Comparison of ENCODE assay signal across 18 mouse cellular contexts in genomic region chr9:28139957-28140597, GRCm38 (mm10).
DNase-seq lines count a peak whose midpoint lies in the region; ATAC-seq and TF ChIP-seq lines count a peak whose summit lies in the region.
"Had no signal": no experiment of that assay in that cellular context is flagged by ENCODE, and none has a peak within 500 bp of the region (broad histone marks: within the 10 kb centered on the region; RNA-seq: fewer than 3 reads in every experiment).

No protein-coding gene starts in this region.

- no peak overlapping the region for H3K4me3 ChIP-seq in layer of hippocampus, adult 2 months
- no peak overlapping the region for H3K4me3 ChIP-seq in lung, embryonic 16.5 days (ENCODE audit: low read length)
- H3K4me3 ChIP-seq in MEL (ENCODE audit: control insufficient read depth in 1 of 2, insufficient read depth in 1 of 2, low read depth in 2 of 2, low read length in 2 of 2), result no peak overlapping the region
- H3K4me3 ChIP-seq: embryonic facial prominence, embryonic 12.5 days; forebrain, embryonic 12.5 days; heart, embryonic 12.5 days; hindbrain, embryonic 10.5 days had no signal

- H3K9ac ChIP-seq in lung, embryonic 16.5 days (ENCODE audit: low read length), result no peak overlapping the region
- no peak overlapping the region for H3K9ac ChIP-seq in MEL (ENCODE audit: control insufficient read depth, low read depth, low read length, poor library complexity, severe bottlenecking)
- H3K9ac ChIP-seq: embryonic facial prominence, embryonic 12.5 days; forebrain, embryonic 12.5 days; heart, embryonic 12.5 days; hindbrain, embryonic 14.5 days had no signal

- WGBS in lung, embryonic 16.5 days, result 65% methylated on average over 12 of the region's 12 CpGs

- DNase-seq in layer of hippocampus, adult 2 months (ENCODE audit: low spot score in 2 of 2), result no peak
- no peak for DNase-seq in layer of hippocampus, postnatal 25 days (ENCODE audit: extremely low spot score in 1 of 2, low spot score in 1 of 2)
- DNase-seq in lung, adult 18-20 months, result no peak
- DNase-seq in MEL (ENCODE audit: low read depth, low spot score), result peak; percentile 1
- DNase-seq in brain, adult 2 months (ENCODE audit: low read depth, low spot score), result peak; percentile 58
- DNase-seq: adrenal gland, adult 8-10 months; adrenal gland, postnatal 36 days; cerebellum, adult 11-12 months; cerebellum, adult 9-10 months; cerebellum, postnatal 25 days; gastrocnemius, postnatal 14 days had no signal

- peak; percentile 74 for ATAC-seq in lung, embryonic 16.5 days (ENCODE audit: low read depth)
- ATAC-seq in megakaryocyte-erythroid progenitor cell, adult 5-6 weeks (replicated peaks; ENCODE audit: low FRiP score, low TSS enrichment, poor library complexity, severe bottlenecking), result no peak

- TF ChIP-seq RAD21 in MEL (IDR thresholded peaks at IDR 0.05; ENCODE audit: low read depth, low read length), result no peak

- H3K4me2 ChIP-seq in lung, embryonic 16.5 days (ENCODE audit: low read depth, low read length), result no peak overlapping the region
- H3K4me2 ChIP-seq: embryonic facial prominence, embryonic 12.5 days; forebrain, embryonic 12.5 days; heart, embryonic 12.5 days; hindbrain, embryonic 14.5 days had no signal

- no peak for TF ChIP-seq POLR2A in MEL (IDR thresholded peaks at IDR 0.05; ENCODE audit: control insufficient read depth in 1 of 2, insufficient read depth in 1 of 2, low read depth in 1 of 2, low read length in 2 of 2, poor library complexity in 1 of 2)

- no peak for TF ChIP-seq EP300 in MEL (IDR thresholded peaks at IDR 0.05; ENCODE audit: low read depth in 1 of 2, low read length in 2 of 2)

- no peaks in the 10 kb centered on the region for H3K36me3 ChIP-seq in lung, embryonic 16.5 days (ENCODE audit: control insufficient read depth, insufficient read depth, low read length)
- no peaks in the 10 kb centered on the region for H3K36me3 ChIP-seq in MEL (ENCODE audit: control insufficient read depth in 1 of 2, insufficient read depth in 2 of 2, low read length in 2 of 2)
- H3K36me3 ChIP-seq: embryonic facial prominence, embryonic 12.5 days; forebrain, embryonic 12.5 days; heart, embryonic 12.5 days; hindbrain, embryonic 10.5 days had no signal

- H3K27me3 ChIP-seq in lung, embryonic 16.5 days (ENCODE audit: control insufficient read depth, insufficient read depth, low read depth, low read length), result no peaks in the 10 kb centered on the region
- no peaks in the 10 kb centered on the region for H3K27me3 ChIP-seq in MEL (ENCODE audit: control insufficient read depth in 1 of 2, insufficient read depth in 2 of 2, low read length in 2 of 2)
- H3K27me3 ChIP-seq: embryonic facial prominence, embryonic 12.5 days; forebrain, embryonic 12.5 days; heart, embryonic 12.5 days had no signal

- no peaks in the 10 kb centered on the region for H3K79me2 ChIP-seq in MEL (ENCODE audit: control insufficient read depth, insufficient read depth, low read length, poor library complexity)

- H3K27ac ChIP-seq in layer of hippocampus, adult 2 months, result peak overlapping the region; percentile 43
- no peak overlapping the region for H3K27ac ChIP-seq in lung, embryonic 16.5 days (ENCODE audit: low read length)
- H3K27ac ChIP-seq in MEL (ENCODE audit: control insufficient read depth, low read depth, low read length), result no peak overlapping the region
- H3K27ac ChIP-seq: embryonic facial prominence, embryonic 12.5 days; forebrain, embryonic 12.5 days; hindbrain, embryonic 10.5 days; hindbrain, embryonic 14.5 days had no signal

- no peak for TF ChIP-seq CTCF in layer of hippocampus, adult 2 months (conservative IDR thresholded peaks at IDR 0.05)
- TF ChIP-seq CTCF in MEL (IDR thresholded peaks at IDR 0.05 in 2 of 3, conservative IDR thresholded peaks at IDR 0.05 in 1 of 3; ENCODE audit: control insufficient read depth in 1 of 3, insufficient read depth in 1 of 3, low read depth in 2 of 3, low read length in 3 of 3, poor library complexity in 1 of 3, severe bottlenecking in 1 of 3), result no peak

- no peaks in the 10 kb centered on the region for H3K4me1 ChIP-seq in lung, embryonic 16.5 days (replicated peaks; ENCODE audit: control insufficient read depth, insufficient read depth, low read length)
- no peaks in the 10 kb centered on the region for H3K4me1 ChIP-seq in MEL (ENCODE audit: control insufficient read depth in 1 of 2, insufficient read depth in 2 of 2, low read length in 2 of 2)
- H3K4me1 ChIP-seq: embryonic facial prominence, embryonic 12.5 days; heart, embryonic 12.5 days had no signal

- no peaks in the 10 kb centered on the region for H3K9me3 ChIP-seq in lung, embryonic 16.5 days (ENCODE audit: control insufficient read depth, low read length)
- no peaks in the 10 kb centered on the region for H3K9me3 ChIP-seq in MEL (replicated peaks; ENCODE audit: insufficient read depth, low read length)
- H3K9me3 ChIP-seq: embryonic facial prominence, embryonic 12.5 days; forebrain, embryonic 12.5 days; heart, embryonic 12.5 days; hindbrain, embryonic 10.5 days had no signal

TF ChIP-seq in MEL, 35 proteins besides CTCF, POLR2A, EP300 and RAD21:
- TF ChIP-seq ELF1 (IDR thresholded peaks at IDR 0.05; ENCODE audit: low read depth, low read length), result no peak
- no peak for TF ChIP-seq MYB (IDR thresholded peaks at IDR 0.05; ENCODE audit: low read depth, low read length)
- TF ChIP-seq POLR2AphosphoS2 (IDR thresholded peaks at IDR 0.05; ENCODE audit: low read length), result no peak
- TF ChIP-seq TAL1 (IDR thresholded peaks at IDR 0.05; ENCODE audit: low read length), result no peak
- no peak for TF ChIP-seq TCF12 (IDR thresholded peaks at IDR 0.05; ENCODE audit: low read depth, low read length)
- no peak for TF ChIP-seq USF1 (IDR thresholded peaks at IDR 0.05; ENCODE audit: low read depth, low read length)
- TF ChIP-seq MAX (IDR thresholded peaks at IDR 0.05; ENCODE audit: low read length), result no peak

Comparison
In these comparisons a context has a peak if more than half of its experiments do, and no peak if none do; other contexts are left out.
1. DNase-seq: peak in MEL (single experiment) and brain, adult 2 months (single experiment); none in layer of hippocampus, adult 2 months (0 of 2), layer of hippocampus, postnatal 25 days (0 of 2) and lung, adult 18-20 months (0 of 2).